Mouse (Mus musculus) liver, adult 2 months (tissue): ENCODE data around the gene Mast3.

Experiments used
- CTCF ChIP-seq: fragments of 200-500 bp; IDR thresholded peaks from 2 replicates; pipeline ENCODE4 v1.5.1; 2011; ENCODE audit warnings: low read depth, low read length, control low read depth
- POLR2A ChIP-seq: fragments of 200-500 bp; IDR thresholded peaks from 2 replicates; pipeline ENCODE4 v1.6.1; 2011; ENCODE audit warnings: low read length, control low read depth; ENCODE audit not compliant: insufficient read depth; ENCODE audit errors: extremely low read depth

GRCm38 (mm10) chr8:70807304-70807703 is 2.5 kb upstream of the Mast3 start:
- TF ChIP-seq CTCF: no peak
- no peak for TF ChIP-seq POLR2A
